Mouse (Mus musculus) frontal cortex, adult 2 months (tissue): ENCODE measurements at regions not wholly inside any gene's neighbourhood (a gene's known extent, or its start where the extent isn't known, plus 50 kb on each side); places are given as distances from the start of the nearest gene placed in this dataset.

Source experiments
- DNase-seq, 2 experiments: peaks; one replicate each; pipeline ENCODE4 v3.0.0; 2022; ENCODE audit warnings: low spot score in 1 of 2; ENCODE audit errors: extremely low spot score in 1 of 2

DNA sequence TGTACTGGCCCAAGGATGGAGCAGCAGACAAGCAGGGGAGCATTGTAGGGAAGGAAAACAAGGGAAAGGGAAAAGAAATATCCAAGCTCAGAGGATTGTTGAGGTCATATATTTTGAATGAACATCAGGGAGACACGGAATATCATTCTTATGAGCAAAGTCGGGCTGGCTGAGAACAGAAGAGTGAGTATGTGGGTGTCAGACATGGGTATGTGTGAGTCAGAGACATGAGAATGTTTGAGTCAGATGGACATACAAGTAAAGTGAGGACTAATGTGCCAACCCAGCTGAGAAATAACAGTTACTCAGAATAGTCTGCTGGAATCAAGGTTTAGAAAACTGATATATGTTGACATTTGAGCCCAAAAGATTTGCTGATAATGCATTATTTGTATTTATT is 1038.9 kb upstream of the Gm597 start:
- peak; percentile 2 to 10 for DNase-seq
